Mouse (Mus musculus) adrenal gland, postnatal 36 days (tissue): ENCODE measurements at regions not wholly inside any gene's neighbourhood (a gene's known extent, or its start where the extent isn't known, plus 50 kb on each side); places are given as distances from the start of the nearest gene placed in this dataset.

Experiments
- DNase-seq, 2 experiments: peaks; one replicate each; pipeline ENCODE4 v3.0.0; 2021; ENCODE audit warnings: mixed read lengths in 1 of 2

GRCm38 (mm10) chr4:62755237-62755900 lies 195.7 kb downstream of the Rgs3 start:
- DNase-seq, result peak; percentile 68 to 70

DNA sequence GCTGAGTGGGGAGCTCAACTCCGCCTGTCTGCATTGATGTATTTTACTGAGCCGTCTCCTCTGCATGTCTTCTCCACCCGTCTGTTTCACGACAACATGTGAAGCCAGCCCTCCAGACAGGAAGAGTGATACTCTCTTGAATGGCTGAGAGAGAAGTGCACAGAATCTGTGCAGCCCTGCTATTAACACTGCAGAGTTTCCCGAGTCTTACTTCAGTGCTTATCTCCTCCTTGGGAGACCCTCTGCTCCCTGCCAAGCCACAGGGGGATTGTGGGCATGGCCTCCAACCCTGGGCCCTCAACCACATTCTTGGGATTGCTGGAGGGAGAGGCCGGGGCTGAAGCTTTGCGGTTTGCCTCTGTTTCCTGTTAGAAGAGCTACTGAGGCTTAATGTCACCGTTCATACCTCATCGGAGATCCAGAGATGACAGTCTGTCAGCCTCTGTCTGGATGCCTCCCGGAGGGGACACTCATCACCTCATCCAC lies 197.1 kb downstream of the Rgs3 start:
- no peak for DNase-seq

- no peak for DNase-seq
These were observed 201.3 kb downstream of the Rgs3 start for GRCm38 (mm10) chr4:62760748-62761604.

- DNase-seq, result peak; percentile 77 to 87
These were observed 202.0 kb downstream of the Rgs3 start for GRCm38 (mm10) chr4:62761672-62762071.

GRCm38 (mm10) chr4:62763990-62764389 lies 201.4 kb upstream of the Zfp618 start:
- DNase-seq, result peak; percentile 88

DNA sequence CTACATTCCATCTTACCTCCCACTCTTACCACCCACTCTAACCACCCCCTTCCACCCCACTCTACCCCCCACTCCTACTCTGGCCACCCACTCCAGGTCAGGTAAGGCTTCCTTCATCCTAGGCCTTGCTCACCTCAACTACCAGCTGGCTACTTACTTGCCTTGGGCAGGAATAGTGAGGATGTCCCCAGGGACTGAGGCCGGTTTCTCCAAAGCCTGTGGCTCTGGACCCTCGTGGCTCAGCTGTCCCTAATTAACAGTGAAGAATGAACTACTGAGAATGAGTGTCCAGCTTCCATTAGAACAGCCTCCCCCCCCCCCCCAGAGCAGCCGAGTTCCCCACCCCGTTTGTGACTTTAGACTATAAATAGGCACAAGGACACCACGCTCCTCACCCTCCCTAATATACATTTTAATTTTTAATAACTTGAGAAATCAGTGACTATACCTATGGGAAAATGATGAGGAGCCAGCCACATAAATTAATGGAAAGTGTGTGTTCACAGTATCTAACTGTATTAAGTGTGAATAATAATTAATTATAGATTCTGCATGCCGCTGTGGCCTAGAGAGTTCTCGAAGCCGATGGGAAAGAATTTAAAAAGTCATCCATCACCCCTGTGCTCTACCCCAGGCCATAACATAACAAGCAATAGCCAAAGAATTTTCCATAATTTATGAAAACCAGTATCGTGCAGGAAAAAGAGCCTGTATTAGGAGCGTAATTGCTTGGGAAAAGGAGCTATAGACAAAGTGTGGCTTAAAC lies 195.7 kb upstream of the Zfp618 start:
- DNase-seq, result no peak

GRCm38 (mm10) chr4:62775005-62775609 lies 190.3 kb upstream of the Zfp618 start:
- DNase-seq, result no peak

DNA sequence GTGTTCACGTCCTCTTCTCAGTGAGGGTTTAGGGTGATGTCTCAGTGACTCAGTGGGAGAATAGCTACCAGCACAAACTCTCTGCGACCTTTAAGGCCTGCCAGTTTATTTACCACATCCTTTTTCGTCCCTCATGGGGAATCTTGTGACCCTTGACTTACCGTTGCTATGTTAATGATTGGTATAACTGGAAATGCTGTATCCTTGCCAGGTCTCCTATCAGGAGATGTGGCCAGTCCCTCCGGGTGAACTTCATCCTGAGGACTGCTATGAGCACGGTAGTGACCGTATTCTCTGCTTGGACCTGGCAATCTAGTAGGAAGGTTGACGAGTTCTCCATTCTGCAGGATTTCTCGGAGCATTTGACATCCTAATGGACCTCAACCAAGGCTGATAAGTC lies 188.5 kb upstream of the Zfp618 start:
- DNase-seq, result no peak

GRCm38 (mm10) chr4:62777436-62777835 lies 187.9 kb upstream of the Zfp618 start:
- DNase-seq, result peak in 1 of 2 experiments; percentile 42

GRCm38 (mm10) chr4:62778621-62779020 lies 186.8 kb upstream of the Zfp618 start:
- no peak for DNase-seq

DNA sequence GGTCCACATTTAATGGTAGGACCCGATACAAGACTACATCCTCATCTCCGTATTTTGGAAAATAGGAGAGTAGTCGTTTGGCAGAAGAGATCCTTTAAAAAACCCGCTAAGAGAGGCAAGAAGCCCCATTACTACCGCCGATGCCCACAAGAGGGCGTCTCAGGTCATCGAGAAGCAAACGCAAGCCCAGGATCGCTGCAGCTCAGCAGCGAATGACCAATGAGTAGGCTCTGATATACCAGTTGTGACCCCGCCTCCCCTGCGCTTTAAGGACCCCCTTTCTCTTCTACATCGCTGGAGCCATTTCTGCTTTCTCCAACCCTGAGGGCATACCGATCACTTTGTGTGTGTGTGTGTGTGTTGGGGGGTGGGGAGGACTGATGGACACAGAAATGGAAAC lies 185.0 kb upstream of the Zfp618 start:
- peak; percentile 90 for DNase-seq

DNA sequence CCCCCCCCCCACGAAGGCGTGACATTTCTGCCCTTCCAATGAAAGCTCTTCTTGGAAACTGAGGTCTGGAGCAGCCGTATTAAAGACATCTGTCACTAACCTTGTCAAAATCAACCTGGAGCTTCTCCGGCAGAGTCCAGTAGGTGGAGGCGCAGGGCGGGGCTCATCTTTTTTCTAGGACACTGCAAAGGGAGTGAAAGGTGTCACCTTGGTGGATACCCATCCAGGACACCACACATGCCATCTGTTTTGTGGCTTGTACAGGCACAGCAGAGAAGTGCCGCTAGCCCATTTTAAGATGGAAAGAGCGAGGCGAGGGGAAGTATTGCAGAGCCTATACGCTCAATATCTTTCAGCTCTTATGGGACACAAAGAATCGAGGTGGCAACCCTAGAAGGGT lies 184.5 kb upstream of the Zfp618 start:
- DNase-seq, result no peak

DNA sequence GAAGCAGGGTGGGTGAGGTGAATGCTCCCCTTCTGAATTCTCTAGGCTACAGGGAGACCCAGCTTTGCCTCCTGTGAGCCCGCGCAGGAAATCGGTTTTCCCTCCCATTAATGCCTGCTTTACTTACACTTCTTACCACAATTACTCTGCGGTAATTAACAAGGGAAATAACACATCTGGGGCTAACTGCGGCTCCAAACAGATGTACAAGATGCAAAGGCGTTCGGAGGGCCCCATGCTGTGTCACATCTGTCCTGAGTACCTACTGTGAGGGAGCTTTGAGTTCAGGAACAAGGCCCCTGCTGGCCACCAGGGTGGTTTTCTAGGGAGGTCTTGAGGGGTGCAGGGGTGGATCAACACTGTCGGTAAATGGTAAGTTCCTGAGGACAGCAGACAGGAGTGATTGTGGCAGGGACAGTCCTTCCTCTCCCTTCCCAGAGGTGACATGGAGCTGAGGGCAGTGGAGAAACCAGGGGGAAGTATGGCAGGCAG lies 184.0 kb upstream of the Zfp618 start:
- no peak for DNase-seq

DNA sequence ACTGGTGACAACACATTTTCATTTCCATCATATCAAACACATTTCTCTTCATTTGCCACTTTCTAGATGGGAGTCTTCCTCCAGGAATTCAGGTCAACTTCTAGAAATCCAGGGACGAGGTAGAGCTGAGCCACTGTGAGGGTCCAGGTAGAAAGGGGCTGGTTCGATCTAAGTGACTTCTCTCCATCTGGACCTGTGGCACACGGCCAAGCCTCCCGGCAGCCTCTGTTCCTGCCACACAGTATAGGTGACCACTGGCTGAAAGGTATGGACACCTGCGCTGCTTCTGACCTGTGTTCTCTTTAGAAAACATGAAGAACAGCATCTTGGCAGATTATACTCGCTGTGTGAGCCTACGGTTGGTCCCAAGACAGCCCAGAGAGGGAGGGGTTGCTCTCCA lies 179.7 kb upstream of the Zfp618 start:
- no peak for DNase-seq

DNA sequence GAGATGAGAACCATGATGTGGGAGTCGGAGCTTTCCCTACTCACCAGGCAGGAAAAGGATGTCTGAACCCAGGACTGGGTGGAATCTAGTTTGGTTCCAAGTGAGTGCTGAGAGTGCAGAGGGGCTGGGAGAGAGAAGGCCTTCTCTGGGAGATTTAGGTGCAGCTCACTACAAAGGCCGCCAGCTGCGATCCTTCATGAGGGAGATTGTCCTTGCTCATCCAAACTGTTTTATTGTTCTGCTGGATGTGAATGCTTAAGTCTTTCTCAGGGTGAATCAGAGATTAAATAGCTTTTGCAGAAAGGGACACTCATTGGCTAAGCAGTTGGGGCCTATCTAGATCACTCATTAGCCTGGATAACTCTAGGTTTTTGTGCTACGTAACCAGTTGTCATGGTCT lies 175.7 kb upstream of the Zfp618 start:
- no peak for DNase-seq

DNA sequence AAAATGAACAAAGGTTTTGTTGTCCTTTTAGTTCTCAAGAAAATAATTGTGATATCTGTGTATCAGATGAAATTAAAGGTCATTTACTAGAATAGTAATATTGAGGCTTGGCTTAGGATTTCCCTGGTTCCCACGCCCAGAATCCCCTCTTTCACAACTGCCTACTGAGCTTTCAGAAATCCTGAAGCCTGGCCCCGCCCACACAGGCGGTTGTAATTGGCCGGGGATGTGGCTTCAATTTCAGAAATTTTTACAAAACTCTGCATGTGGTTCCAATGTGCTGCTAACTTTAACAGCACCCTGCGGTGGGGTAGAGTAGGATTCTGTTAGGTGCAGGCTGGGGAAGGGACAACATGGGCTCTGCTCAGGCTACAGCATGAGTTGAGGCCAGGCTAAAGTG lies 171.8 kb upstream of the Zfp618 start:
- DNase-seq, result no peak

DNA sequence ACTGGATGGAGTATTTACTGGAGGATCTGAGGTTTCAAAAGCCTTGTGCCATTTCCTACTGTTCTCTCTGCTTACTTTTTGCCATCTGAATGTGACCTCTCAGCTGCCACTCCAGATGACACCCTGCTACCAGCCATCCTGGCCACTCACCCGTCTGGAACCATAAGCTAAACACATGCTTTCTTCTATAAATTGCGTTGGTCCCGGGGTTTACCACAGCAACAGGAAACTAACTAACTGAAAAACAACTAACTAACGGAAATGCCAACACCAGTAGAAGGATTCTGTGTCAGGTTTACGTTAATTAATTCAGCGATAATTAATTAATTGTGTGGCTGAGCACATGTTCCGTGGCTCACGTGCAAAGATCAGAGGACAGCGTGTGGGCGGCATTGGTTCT lies 169.8 kb upstream of the Zfp618 start:
- no peak for DNase-seq

GRCm38 (mm10) chr4:62799923-62800322 lies 165.4 kb upstream of the Zfp618 start:
- DNase-seq, result no peak

DNA sequence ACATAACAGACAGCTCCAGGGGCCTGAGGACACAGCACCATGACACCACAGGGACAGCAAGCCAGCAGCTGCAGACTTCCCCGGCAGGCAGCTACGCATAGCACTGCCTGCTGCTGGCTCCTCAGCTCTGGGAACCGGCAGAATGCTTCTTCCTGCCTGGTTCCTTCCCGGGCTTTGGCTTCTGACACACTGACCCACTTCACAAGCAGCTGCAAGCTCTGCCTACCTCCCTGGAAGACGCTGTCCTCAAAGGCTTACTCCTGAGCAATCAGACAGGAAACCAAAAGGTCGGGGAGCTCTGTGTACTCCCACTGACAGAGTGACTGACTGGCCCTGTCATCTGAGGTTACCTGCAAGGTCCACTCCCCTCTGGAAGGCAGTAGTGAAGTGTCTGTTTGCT lies 159.5 kb upstream of the Zfp618 start:
- DNase-seq, result peak in 1 of 2 experiments; percentile 44

DNA sequence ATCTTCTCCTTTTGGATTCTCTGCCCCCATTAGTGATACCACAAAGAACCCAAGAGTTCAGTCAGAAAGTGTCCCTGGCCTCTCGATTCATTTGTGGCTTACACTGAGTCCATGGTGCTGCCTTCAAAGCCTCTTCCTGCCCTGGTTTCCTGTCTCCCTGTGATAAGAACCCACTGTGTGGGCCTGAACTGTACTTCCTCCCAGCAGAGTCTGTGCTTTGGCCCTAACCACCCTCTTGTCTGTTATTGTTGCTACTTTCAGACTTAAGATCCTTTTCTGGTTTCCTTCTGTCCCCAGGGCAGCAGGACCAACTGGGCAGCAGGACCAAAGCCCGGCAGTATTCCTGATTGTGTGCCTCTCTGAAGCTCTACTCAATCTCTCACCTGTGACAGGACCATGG lies 158.6 kb upstream of the Zfp618 start:
- DNase-seq, result no peak

DNA sequence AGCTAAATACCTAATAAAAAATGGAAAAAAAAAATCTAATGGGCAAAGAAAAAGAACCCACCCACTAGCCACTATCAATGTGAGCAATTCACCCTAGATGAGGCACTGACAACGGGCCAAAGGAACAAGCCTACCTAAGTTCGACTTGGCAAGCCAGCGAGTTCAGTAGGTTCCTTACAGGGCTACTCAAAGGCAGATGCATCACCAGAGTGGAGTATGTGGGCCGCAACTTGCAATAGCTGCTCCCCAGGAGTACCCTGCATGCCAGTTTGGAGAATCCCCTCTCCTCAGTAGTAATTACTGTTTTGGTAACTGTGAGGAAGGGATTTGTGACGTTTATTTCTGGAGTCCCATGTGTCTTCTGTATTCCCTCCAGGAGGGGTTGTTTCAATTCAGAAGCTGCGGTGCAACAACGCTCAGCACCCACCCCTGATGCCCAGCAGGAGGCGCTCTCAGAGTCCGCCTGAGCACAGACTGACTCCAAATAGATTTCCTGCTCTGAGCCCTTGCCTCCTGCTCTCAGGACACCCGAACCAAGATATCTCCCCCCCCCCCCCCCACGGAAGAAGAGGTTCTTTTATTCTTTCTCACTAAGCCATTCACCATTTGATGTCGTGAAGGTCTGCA lies 157.3 kb upstream of the Zfp618 start:
- DNase-seq, result no peak

DNA sequence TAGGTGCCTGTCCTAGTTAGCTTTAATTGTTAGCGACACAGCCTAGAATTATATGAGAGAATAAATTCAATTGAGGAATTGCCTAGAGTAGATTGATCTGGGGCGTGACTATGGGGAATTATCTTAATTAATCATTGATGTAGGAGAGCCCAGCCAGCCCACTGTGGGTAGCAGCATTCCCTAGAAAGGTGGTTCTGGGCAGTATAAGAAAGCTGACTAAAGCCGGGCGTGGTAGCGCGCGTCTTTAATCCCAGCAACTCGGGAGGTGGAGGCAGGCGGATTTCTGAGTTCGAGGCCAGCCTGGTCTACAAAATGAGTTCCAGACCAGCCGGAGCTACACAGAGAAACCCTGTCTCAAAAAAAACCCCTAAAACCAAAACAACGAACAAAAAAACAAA lies 156.8 kb upstream of the Zfp618 start:
- DNase-seq, result no peak
